Mouse (Mus musculus) liver, postnatal 0 days (tissue): Measurements from ENCODE around the gene Atxn7l1.
A peak's percentile ranks its signal among the peaks of the same experiment; 100 is the strongest.

Experiments
- CTCF ChIP-seq: sonication (generic); IDR thresholded peaks from 2 replicates; pipeline ENCODE4 v1.5.1; 2016; ENCODE audit warnings: antibody characterized with exemption, low read depth
- EP300 ChIP-seq: IDR thresholded peaks from 2 replicates; pipeline ENCODE4 v1.6.1; 2016; ENCODE audit warnings: antibody characterized with exemption, low read depth, mild to moderate bottlenecking

GRCm38 (mm10) chr12:33302523-33303383 is 155.3 kb downstream of the Atxn7l1 start:
- peak; percentile 54; the same call in 1 of the 2 replicates for TF ChIP-seq EP300
- TF ChIP-seq CTCF, result no peak
